Mouse (Mus musculus): ENCODE measurements around the gene Pard3b.

GRCm38 (mm10) chr1:61796296-61796695, 157.7 kb downstream of the Pard3b start:
- TF ChIP-seq CTCF (IDR thresholded peaks at IDR 0.05; ENCODE audit: low read depth) (no peak), EP300 (IDR thresholded peaks at IDR 0.05; ENCODE audit: low read depth) (no peak)
